Mouse (Mus musculus): Measurements from ENCODE around the gene Gm21170. TPM values are rescaled to one million over a fixed set of nuclear protein-coding genes. Genes with fewer than 3 reads are reported as not detected.
"Not testable (repeated sequence)": the region's sequence is repeated elsewhere in the genome, so short reads cannot be mapped to it uniquely, and the experiment has no call there.

The Gm21170 gene
- not detected for total RNA-seq (2021)

DNA sequence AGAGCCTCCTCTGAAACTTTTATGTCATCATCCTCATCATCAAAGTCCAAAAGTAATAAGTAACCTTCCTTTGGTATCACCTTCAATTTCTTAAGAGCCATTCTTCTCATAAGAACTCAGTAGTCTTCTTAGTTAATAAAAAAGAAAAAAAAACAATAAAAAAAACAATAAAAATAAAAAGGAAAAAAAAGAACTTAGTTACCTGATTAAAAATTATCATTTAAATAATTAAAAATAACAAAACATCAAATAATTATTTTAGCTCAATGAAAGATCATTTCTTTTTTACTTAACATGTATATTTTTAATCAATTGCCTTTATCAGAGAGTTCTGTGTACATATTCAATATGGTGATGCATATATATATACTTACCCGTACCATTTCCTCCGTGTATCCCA, at the start of gene Gm21170:
Gm21170 (minus strand) TSS at position 101 of the 400 bp plus-strand sequence.
- DNase-seq = not testable (repeated sequence)

Other genes starting within 250 kb of the Gm21170 start
- not detected for gene Gm21256, start 240.1 kb downstream of the Gm21170 start, total RNA-seq (2021)

All from layer of hippocampus, postnatal 36 days (tissue).